Mouse (Mus musculus): ENCODE results near the gene Olfr211.

- TF ChIP-seq CTCF (conservative IDR thresholded peaks at IDR 0.05; ENCODE audit: insufficient read depth, insufficient read length, low read depth, low read length): no peak
- TF ChIP-seq POLR2A (IDR thresholded peaks at IDR 0.05; ENCODE audit: low read depth, low read length): no peak
Measured at GRCm38 (mm10) chr6:116440447-116440846, 48.4 kb upstream of the Olfr211 start.
